Mouse (Mus musculus) hindbrain, embryonic 16.5 days (tissue): ENCODE data around the gene Med24. TPM values are rescaled to one million over a fixed set of nuclear protein-coding genes. Genes with fewer than 3 reads are reported as not detected.

Experiments
- ATAC-seq: fragments of 200-750 bp; cut with Nextera tagmentation; 2 replicates; pipeline ENCODE4 v1.8.0; 2017; ENCODE audit warnings: moderate TSS enrichment, moderate library complexity
- H3K27ac ChIP-seq: fragments of 300-500 bp; sonication (generic); 2 replicates; pipeline ENCODE4 v1.5.1; 2014; ENCODE audit warnings: low read depth, mild to moderate bottlenecking, control low read depth, low read length, moderate library complexity
- H3K27me3 ChIP-seq: fragments of 300-500 bp; sonication (generic); replicated peaks from 2 replicates; pipeline ENCODE4 v1.6.1; 2014; ENCODE audit warnings: low read length; ENCODE audit not compliant: control insufficient read depth, insufficient read depth
- H3K36me3 ChIP-seq: fragments of 300-500 bp; sonication (generic); 2 replicates; pipeline ENCODE4 v1.6.1; 2014; ENCODE audit warnings: mild to moderate bottlenecking, low read length, moderate library complexity, mixed read lengths; ENCODE audit not compliant: control insufficient read depth, insufficient read depth
- H3K4me1 ChIP-seq: fragments of 300-500 bp; sonication (generic); 2 replicates; pipeline ENCODE4 v1.6.1; 2014; ENCODE audit warnings: low read depth, low read length; ENCODE audit not compliant: control insufficient read depth, insufficient read depth
- H3K4me2 ChIP-seq: fragments of 300-500 bp; sonication (generic); 2 replicates; pipeline ENCODE4 v1.6.1; 2014; ENCODE audit warnings: mild to moderate bottlenecking, low read length, control low read depth, moderate library complexity
- H3K4me3 ChIP-seq: fragments of 300-500 bp; sonication (generic); 2 replicates; pipeline ENCODE4 v1.5.1; 2014; ENCODE audit warnings: mild to moderate bottlenecking, low read length, control low read depth, moderate library complexity
- H3K9ac ChIP-seq: fragments of 300-500 bp; sonication (generic); 2 replicates; pipeline ENCODE4 v1.6.1; 2014; ENCODE audit warnings: low read depth, mild to moderate bottlenecking, control low read depth, low read length, moderate library complexity
- H3K9me3 ChIP-seq: fragments of 300-500 bp; sonication (generic); 2 replicates; pipeline ENCODE4 v1.6.1; 2014; ENCODE audit warnings: mild to moderate bottlenecking, low read length, moderate library complexity; ENCODE audit not compliant: control insufficient read depth
- WGBS: fragments of 180-500 bp; shearing (Covaris S2); extraction: QIAGEN DNeasy Blood & Tissue Kit; methylation state at CpG from one replicate; pipeline ENCODE4 v1.1.7; 2014; 5-methylcytosine and 5-hydroxymethylcytosine counted together
- polyA plus RNA-seq: library from polyadenylated mRNA; unstranded; fragments of >200 nt; fragmentation: Nextera tagmentation; extraction: Ambion mirVana; gene quantifications from 2 replicates; pipeline ENCODE4 v1.2.1, GENCODE M21; 2015

The Med24 gene
- polyA plus RNA-seq, 1 experiment from 2014 or later = 62.5 TPM

DNA sequence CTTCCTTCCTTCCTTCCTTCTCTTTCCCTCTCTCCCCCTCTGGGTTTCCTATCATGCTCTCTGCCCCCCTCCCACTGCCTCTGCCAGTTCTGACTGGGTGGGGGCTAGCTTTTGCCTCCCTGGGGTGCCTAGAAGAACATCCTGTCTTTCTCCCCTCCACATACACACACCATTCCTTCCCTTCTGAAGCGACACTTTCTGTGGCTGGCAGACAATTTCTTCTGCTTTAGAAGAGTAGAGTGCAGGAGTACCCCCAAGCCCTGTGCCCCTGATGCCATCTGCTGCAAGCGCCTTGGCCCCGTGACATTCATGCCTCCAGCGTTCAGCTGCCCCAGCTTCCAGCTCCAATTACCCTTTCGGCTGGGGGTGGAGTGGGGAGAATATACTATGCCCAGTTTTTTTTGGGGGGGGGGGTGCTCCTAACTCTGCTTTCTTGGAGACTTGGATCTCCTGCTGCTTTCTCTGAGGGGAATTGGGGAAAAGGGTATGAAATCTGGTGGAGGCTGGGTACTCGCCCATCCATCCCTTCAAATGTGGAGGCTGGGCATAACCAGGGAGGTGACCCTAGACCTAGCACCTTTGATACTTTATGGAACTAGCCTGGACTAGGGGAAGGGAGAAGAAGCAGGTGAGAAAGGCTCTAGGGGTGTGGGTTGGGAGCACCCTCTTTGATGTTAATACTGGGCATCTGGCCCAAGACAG is 18.7 kb upstream of the Med24 start:
- H3K36me3 ChIP-seq = no peaks in the 10 kb centered on the region
- H3K9me3 ChIP-seq = no peaks in the 10 kb centered on the region
- H3K4me3 ChIP-seq = peak overlapping the region; percentile 27
- peaks cover 79% of the 10 kb centered on the region for H3K4me1 ChIP-seq
- WGBS = 11% methylated on average over 6 of the region's 6 CpGs
- peak overlapping the region; percentile 60 for H3K9ac ChIP-seq
- peak overlapping the region; percentile 94 for H3K27ac ChIP-seq
- H3K27me3 ChIP-seq = no peaks in the 10 kb centered on the region
- no peak for ATAC-seq
- H3K4me2 ChIP-seq = peak overlapping the region; percentile 57

DNA sequence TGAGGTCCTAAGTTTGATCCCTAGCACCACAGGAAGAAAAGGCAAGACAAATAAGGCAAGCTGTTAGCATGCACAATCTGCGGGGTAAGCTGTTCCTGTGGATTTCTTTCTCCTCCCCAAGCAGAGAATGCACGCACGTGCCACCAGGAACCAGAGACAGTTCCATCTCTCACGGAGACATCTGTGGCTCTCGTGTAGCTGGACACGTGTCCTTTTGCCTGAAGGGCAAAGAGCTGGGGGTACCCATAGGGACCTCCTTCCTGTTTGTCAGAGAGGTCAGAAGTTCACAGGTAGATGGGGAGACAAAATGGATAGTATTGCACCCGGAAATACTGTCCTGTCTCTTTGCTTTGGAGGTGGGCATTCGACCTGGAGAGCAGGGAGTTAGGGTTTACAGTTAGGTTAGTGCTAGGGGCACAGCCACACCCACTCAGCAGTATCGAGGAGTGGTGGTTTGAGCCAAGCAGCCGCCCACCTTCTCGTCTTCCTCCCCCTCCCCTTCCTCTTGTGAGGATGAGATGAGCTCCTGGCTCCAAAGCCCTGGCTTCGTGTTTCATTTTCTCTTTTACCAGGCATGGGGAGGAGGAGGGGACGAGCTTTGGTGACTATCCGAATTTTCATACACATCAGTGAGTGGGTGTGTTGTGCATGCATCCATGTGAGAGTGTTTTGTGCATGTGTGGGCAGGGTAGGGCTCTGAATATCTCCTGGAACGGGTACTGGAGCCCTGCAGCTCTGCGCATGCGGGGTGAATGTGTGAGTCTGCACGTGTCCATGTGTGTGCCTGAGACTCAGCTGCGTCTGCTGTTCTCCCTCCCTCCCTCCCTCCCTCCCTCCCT is 17.8 kb upstream of the Med24 start:
- Histone ChIP-seq H3K36me3 (no peaks in the 10 kb centered on the region), H3K27me3 (no peaks in the 10 kb centered on the region), H3K4me1 (peaks cover 79% of the 10 kb centered on the region), H3K9ac (peak overlapping the region; percentile 13; the same call in 1 of the 2 replicates), H3K4me3 (peak overlapping the region; percentile 21), H3K4me2 (peak overlapping the region; percentile 57), H3K27ac (peak overlapping the region; percentile 94), H3K9me3 (no peaks in the 10 kb centered on the region)
- WGBS = 7% methylated on average over 19 of the region's 19 CpGs
- ATAC-seq = peak; percentile 57

DNA sequence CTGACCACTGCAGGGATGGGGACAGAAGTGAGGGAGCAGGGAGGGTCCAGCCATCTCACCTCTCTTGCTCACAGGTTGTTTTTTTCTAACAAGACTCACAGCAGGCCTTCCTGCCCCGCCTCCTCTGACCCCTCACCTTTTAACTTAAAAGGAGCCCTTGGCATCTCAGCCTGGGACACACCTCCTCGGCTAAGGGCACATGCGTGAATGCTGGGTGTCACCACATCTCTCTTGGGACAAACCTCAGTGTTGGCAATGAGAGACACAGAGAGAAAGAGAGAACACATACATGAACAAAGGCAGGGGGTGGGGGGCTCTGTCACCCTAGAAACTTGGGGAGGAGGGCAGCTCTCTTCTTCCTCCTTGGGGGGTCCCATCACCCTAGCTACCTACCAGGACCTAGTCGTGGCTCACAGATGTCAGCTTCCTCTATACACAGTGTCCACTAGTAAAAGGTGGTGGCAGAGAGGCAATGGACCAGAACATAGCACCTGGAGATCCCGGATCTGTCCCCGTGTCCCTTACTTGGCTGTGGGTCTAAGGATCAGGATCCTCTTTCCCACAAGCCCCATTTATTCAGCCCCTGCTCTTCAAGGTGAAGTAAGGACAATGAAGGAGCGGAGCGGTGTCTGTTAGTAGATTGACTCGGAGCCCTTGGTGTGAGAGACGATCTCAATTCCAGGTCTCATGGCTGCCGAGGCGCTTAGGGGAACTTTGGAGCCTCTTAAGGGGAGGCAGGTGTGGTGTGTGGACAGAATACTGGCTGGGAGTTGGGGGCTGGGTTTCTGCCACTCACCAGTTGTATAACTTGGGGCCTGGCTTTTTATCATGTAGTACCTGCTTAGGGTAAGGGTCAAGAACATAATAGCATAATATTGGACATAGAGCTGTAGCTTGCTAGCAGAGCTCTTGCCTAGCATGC is 17.0 kb upstream of the Med24 start:
- Histone ChIP-seq H3K27ac (peak overlapping the region; percentile 94), H3K9ac (peak overlapping the region; percentile 35), H3K4me3 (peak overlapping the region; percentile 4; the same call in 1 of the 2 replicates), H3K4me1 (peaks cover 74% of the 10 kb centered on the region), H3K4me2 (peak overlapping the region; percentile 57), H3K9me3 (no peaks in the 10 kb centered on the region), H3K27me3 (no peaks in the 10 kb centered on the region), H3K36me3 (no peaks in the 10 kb centered on the region)
- ATAC-seq = no peak
- WGBS = 32% methylated on average over 12 of the region's 12 CpGs

- no peak for ATAC-seq
Measured at GRCm38 (mm10) chr11:98744456-98745019, 15.3 kb upstream of the Med24 start.

DNA sequence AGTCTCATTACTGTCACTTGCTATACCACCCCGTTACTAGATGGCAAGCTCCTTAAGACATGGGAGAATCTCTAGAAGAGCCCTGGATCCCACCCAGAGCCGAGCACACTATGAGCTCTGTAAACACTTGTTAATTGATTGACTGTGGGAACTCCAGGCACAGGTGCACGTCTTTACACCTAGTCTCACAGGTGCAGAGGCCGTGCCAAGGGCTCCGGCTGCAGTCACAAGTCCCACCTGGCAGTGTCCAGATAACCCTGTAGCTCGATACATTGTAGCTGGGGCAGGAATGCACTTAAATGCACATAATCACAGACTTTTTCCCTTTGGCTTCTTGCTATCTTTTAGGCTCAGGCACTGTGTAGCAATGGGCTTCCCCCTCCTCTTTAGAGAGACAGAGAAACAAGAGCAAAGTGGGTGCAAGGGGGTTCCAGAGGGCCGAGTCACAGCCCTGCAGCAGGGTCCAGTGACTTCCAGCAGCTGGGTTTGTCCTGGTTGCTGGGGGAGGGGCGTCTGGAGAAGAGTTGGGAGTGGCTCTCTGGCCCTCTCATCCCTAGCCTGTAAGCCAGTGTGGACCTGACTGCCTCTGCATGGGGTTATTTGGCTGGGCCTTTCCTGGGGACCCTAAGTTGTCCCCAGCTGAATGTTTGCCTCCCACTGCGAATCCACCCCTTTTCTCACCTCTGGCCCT is 14.6 kb upstream of the Med24 start:
- no peaks in the 10 kb centered on the region for H3K9me3 ChIP-seq
- H3K4me1 ChIP-seq = peaks cover 63% of the 10 kb centered on the region
- H3K27ac ChIP-seq = peak overlapping the region; percentile 100
- H3K9ac ChIP-seq = peak overlapping the region; percentile 99
- H3K4me2 ChIP-seq = peak overlapping the region; percentile 91
- peak overlapping the region; percentile 85 for H3K4me3 ChIP-seq
- WGBS = 2% methylated on average over 9 of the region's 9 CpGs
- H3K36me3 ChIP-seq = no peaks in the 10 kb centered on the region
- H3K27me3 ChIP-seq = no peaks in the 10 kb centered on the region
- ATAC-seq = 0 out of 2 replicates have a peak, but pooled peaks have one; percentile 1

More at GRCm38 (mm10) chr11:98744456-98745019, 15.3 kb upstream of the Med24 start:
- H3K36me3 ChIP-seq = no peaks in the 10 kb centered on the region
- peaks cover 64% of the 10 kb centered on the region for H3K4me1 ChIP-seq
- peak overlapping the region; percentile 100 for H3K27ac ChIP-seq
- H3K9ac ChIP-seq = peak overlapping the region; percentile 99
- peak overlapping the region; percentile 85 for H3K4me3 ChIP-seq
- no peaks in the 10 kb centered on the region for H3K9me3 ChIP-seq
- H3K27me3 ChIP-seq = no peaks in the 10 kb centered on the region
- WGBS = 25% methylated on average over 7 of the region's 7 CpGs
- peak overlapping the region; percentile 91 for H3K4me2 ChIP-seq

DNA sequence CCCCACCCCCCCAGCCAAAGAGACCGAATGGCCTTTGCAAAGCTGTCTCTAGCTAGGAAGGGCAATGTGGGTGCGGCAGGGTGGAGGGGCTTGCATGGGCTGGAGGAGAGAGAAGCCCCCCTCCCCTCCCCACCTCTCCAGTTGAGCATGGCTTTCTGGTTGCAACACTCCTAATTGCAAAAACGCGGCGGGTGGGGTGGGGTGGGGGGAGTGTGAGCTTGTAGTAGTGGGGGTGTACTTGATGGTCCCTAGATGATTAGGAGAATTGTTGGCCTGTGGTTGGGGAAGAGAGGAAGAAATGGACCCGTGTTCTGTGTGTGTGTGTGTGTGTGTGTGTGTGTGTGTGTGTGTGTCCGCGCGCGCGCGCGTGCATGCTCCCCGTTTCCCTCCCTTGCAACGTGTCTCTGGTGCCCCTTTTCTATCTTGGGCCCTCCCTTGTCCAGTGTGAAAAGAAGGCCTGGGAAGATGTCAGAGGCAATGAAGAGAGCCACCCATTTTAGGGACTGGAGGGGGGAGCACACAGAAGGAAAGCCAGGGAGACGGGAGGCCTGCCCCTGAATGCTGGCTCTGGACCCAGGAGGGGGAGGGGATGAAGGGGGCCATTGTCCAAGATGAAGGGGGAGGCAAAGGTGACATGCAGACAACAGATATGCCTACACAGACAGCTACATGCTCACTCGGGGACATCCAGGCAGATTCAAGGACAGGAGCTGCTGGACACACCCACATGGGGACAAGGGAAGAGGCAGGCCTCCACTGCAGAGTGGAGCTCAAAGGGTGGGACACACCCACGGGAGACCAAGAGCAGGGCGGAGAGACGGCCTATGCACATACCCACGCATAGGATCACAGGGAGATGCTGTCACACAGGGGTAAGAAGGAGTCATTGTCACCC is 13.4 kb upstream of the Med24 start:
- H3K9me3 ChIP-seq = no peaks in the 10 kb centered on the region
- H3K36me3 ChIP-seq = no peaks in the 10 kb centered on the region
- H3K4me3 ChIP-seq = peak overlapping the region; percentile 85
- peak overlapping the region; percentile 91 for H3K4me2 ChIP-seq
- H3K27ac ChIP-seq = peak overlapping the region; percentile 100
- peak overlapping the region; percentile 99 for H3K9ac ChIP-seq
- peaks cover 57% of the 10 kb centered on the region for H3K4me1 ChIP-seq
- ATAC-seq = peak; percentile 7; the same call in 1 of the 2 replicates
- WGBS = under 1% methylated on average over 21 of the region's 21 CpGs
- H3K27me3 ChIP-seq = no peaks in the 10 kb centered on the region

DNA sequence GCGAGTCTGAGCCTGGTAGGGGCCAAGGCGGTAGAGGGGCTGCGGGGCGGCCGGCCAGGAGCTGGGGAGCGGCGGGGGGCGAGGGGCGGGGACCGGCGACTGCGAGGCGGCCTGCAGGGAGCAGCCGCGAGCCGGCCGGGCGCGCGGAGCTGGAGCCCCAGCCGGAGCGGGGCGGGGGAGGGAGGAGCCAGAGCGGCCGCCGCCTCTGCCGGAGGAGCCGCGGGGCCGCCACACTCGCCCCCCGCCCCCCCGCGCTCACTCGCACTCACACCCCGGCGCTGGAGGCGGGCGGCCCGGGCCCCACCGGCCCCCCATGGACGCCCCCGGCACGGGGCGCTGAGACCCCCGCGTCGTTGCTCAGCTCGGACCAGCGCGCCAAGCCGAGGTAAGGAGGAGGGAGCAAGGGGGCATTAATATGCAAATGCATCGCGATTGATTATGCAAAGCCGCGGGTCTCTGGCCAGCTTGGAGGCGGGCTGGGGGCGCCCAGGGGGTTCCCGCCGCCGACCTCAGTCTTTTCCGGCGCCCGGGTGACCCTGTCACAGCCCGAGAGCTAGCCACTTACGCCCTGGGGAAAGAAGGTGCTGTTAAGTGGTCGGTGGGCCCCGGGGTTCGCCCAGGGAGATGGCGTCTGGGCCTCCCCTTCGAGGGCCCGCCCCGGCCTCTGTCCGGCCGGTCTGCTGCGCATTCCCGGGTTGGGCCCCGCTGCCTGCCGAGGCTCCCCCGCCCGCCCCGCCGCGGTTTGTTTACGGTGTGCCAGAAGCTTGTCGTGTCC is 12.6 kb upstream of the Med24 start:
- H3K27ac ChIP-seq = peak overlapping the region; percentile 100
- WGBS = under 1% methylated on average over 57 of the region's 86 CpGs
- peak overlapping the region; percentile 85 for H3K4me3 ChIP-seq
- H3K27me3 ChIP-seq = no peaks in the 10 kb centered on the region
- H3K4me1 ChIP-seq = peaks cover 50% of the 10 kb centered on the region
- H3K9me3 ChIP-seq = no peaks in the 10 kb centered on the region
- peak overlapping the region; percentile 99 for H3K9ac ChIP-seq
- peak overlapping the region; percentile 91 for H3K4me2 ChIP-seq
- peak; percentile 68 for ATAC-seq
- H3K36me3 ChIP-seq = no peaks in the 10 kb centered on the region
